Mouse (Mus musculus) heart, postnatal 0 days (tissue): ENCODE results near the gene Tmem139.

Experiments
- CTCF ChIP-seq: IDR thresholded peaks from 2 replicates; pipeline ENCODE4 v1.5.1; 2016; ENCODE audit warnings: antibody characterized with exemption, control low read depth, low read depth
- EP300 ChIP-seq: IDR thresholded peaks from 2 replicates; pipeline ENCODE4 v1.6.1; 2016; ENCODE audit warnings: antibody characterized with exemption, low read depth

- TF ChIP-seq CTCF (no peak), EP300 (no peak)
Measured at GRCm38 (mm10) chr6:42229610-42230009, 32.2 kb upstream of the Tmem139 start.
